Mouse (Mus musculus) frontal cortex, postnatal 36 days (tissue): ENCODE data around the gene Spata13.
A peak's percentile ranks its signal among the peaks of the same experiment; 100 is the strongest.

Experiments used
- DNase-seq, 2 experiments: peaks; one replicate each; pipeline ENCODE4 v3.0.0; 2022; ENCODE audit warnings: low spot score in 2 of 2

Gene Spata13

GRCm38 (mm10) chr14:60633961-60634864, at the start of gene Spata13:
TSS of gene Spata13 (plus strand) at chr14:60634001.
- DNase-seq = peak; percentile 48 to 49

- peak in 1 of 2 experiments; percentile 6 for DNase-seq
Measured at GRCm38 (mm10) chr14:60586687-60587453, 46.9 kb upstream of the Spata13 start.

GRCm38 (mm10) chr14:60589001-60589400, 44.8 kb upstream of the Spata13 start:
- DNase-seq = no peak

GRCm38 (mm10) chr14:60592339-60592738, 41.5 kb upstream of the Spata13 start:
- no peak for DNase-seq

- peak; percentile 10 to 18 for DNase-seq
Measured at GRCm38 (mm10) chr14:60592822-60593221, 41.0 kb upstream of the Spata13 start.

- DNase-seq = no peak
Measured at GRCm38 (mm10) chr14:60597571-60597970, 36.2 kb upstream of the Spata13 start.

- no peak for DNase-seq
Measured at GRCm38 (mm10) chr14:60599044-60599443, 34.8 kb upstream of the Spata13 start.

GRCm38 (mm10) chr14:60605564-60605963, 28.2 kb upstream of the Spata13 start:
- DNase-seq = no peak

GRCm38 (mm10) chr14:60606194-60606593, 27.6 kb upstream of the Spata13 start:
- DNase-seq = no peak

- DNase-seq = no peak
Measured at GRCm38 (mm10) chr14:60607743-60608142, 26.1 kb upstream of the Spata13 start.

- no peak for DNase-seq
Measured at GRCm38 (mm10) chr14:60609160-60609559, 24.6 kb upstream of the Spata13 start.

- no peak for DNase-seq
Measured at GRCm38 (mm10) chr14:60612671-60613070, 21.1 kb upstream of the Spata13 start.

GRCm38 (mm10) chr14:60621076-60621475, 12.7 kb upstream of the Spata13 start:
- DNase-seq = no peak

GRCm38 (mm10) chr14:60625486-60625885, 8.3 kb upstream of the Spata13 start:
- DNase-seq = no peak

- DNase-seq = peak in 1 of 2 experiments; percentile 12
Measured at GRCm38 (mm10) chr14:60629887-60630460, 3.8 kb upstream of the Spata13 start.

- no peak for DNase-seq
Measured at GRCm38 (mm10) chr14:60630981-60631380, 2.8 kb upstream of the Spata13 start.

GRCm38 (mm10) chr14:60634877-60635771, 1.3 kb downstream of the Spata13 start:
- no peak for DNase-seq

- no peak for DNase-seq
Measured at GRCm38 (mm10) chr14:60635911-60636607, 2.3 kb downstream of the Spata13 start.

- no peak for DNase-seq
Measured at GRCm38 (mm10) chr14:60636608-60636980, 2.8 kb downstream of the Spata13 start.

- no peak for DNase-seq
Measured at GRCm38 (mm10) chr14:60636996-60637395, 3.2 kb downstream of the Spata13 start.

- DNase-seq = no peak
Measured at GRCm38 (mm10) chr14:60638159-60638558, 4.4 kb downstream of the Spata13 start.
